Mouse (Mus musculus) testis, adult 2 months (tissue): Measurements from ENCODE around the gene Snrnp25.

Source experiments
- CTCF ChIP-seq: fragments of 200-500 bp; IDR thresholded peaks from 2 replicates; pipeline ENCODE4 v1.5.1; 2012; ENCODE audit warnings: low read depth, mild to moderate bottlenecking, inconsistent platforms, low read length, moderate library complexity; ENCODE audit not compliant: control insufficient read depth, insufficient read depth, insufficient replicate concordance
- POLR2A ChIP-seq: fragments of 200-500 bp; IDR thresholded peaks from 2 replicates; pipeline ENCODE4 v1.6.1; 2012; ENCODE audit warnings: low read depth, mild to moderate bottlenecking, inconsistent platforms, low read length, moderate library complexity; ENCODE audit not compliant: control insufficient read depth

GRCm38 (mm10) chr11:32243205-32243955 is 38.2 kb downstream of the Snrnp25 start:
- no peak for TF ChIP-seq CTCF
- no peak for TF ChIP-seq POLR2A
